Mouse (Mus musculus) liver, embryonic 15.5 days (tissue): ENCODE data around the gene Mbd3. TPM values are rescaled to one million over a fixed set of nuclear protein-coding genes. Genes with fewer than 3 reads are reported as not detected.

Experiments used
- ATAC-seq: fragments of 200-750 bp; cut with Nextera tagmentation; 2 replicates; pipeline ENCODE4 v1.8.0; 2017; ENCODE audit warnings: moderate number of reproducible peaks, mild to moderate bottlenecking, moderate library complexity; ENCODE audit not compliant: insufficient read depth
- H3K27ac ChIP-seq: fragments of 300-500 bp; sonication (generic); replicated peaks from 2 replicates; pipeline ENCODE4 v1.5.1; 2015; ENCODE audit warnings: mild to moderate bottlenecking, inconsistent platforms
- H3K27me3 ChIP-seq: fragments of 300-500 bp; sonication (generic); 2 replicates; pipeline ENCODE4 v1.6.1; 2015; ENCODE audit warnings: mild to moderate bottlenecking, inconsistent platforms
- H3K36me3 ChIP-seq: fragments of 300-500 bp; sonication (generic); replicated peaks from 2 replicates; pipeline ENCODE4 v1.6.1; 2015; ENCODE audit warnings: moderate library complexity, mild to moderate bottlenecking, inconsistent platforms
- H3K4me1 ChIP-seq: fragments of 300-500 bp; sonication (generic); replicated peaks from 2 replicates; pipeline ENCODE4 v1.6.1; 2015; ENCODE audit warnings: inconsistent platforms
- H3K4me2 ChIP-seq: fragments of 300-500 bp; sonication (generic); 2 replicates; pipeline ENCODE4 v1.6.1; 2015; ENCODE audit warnings: moderate library complexity, mild to moderate bottlenecking, inconsistent platforms
- H3K4me3 ChIP-seq: fragments of 300-500 bp; sonication (generic); replicated peaks from 2 replicates; pipeline ENCODE4 v1.5.1; 2015; ENCODE audit warnings: mild to moderate bottlenecking, inconsistent platforms
- H3K9ac ChIP-seq: fragments of 300-500 bp; sonication (generic); 2 replicates; pipeline ENCODE4 v1.6.1; 2015; ENCODE audit warnings: moderate library complexity, mild to moderate bottlenecking, inconsistent platforms
- H3K9me3 ChIP-seq: fragments of 300-500 bp; sonication (generic); replicated peaks from 2 replicates; pipeline ENCODE4 v1.6.1; 2016; ENCODE audit warnings: inconsistent platforms
- WGBS: fragments of 180-500 bp; shearing (Covaris S2); methylation state at CpG from one replicate; pipeline ENCODE4 v1.1.7; 2015; ENCODE audit warnings: mixed read lengths; ENCODE audit not compliant: insufficient replicate concordance; 5-methylcytosine and 5-hydroxymethylcytosine counted together
- polyA plus RNA-seq: library from polyadenylated mRNA; unstranded; fragments of >200 nt; fragmentation: Nextera tagmentation; extraction: Ambion mirVana; gene quantifications from 2 replicates; pipeline ENCODE4 v1.2.1, GENCODE M21; 2015

The Mbd3 gene
- polyA plus RNA-seq, 1 experiment from 2014 or later, result 63.2 TPM

GRCm38 (mm10) chr10:80384115-80384639, 15.2 kb downstream of the Mbd3 start:
- no peak for ATAC-seq
- WGBS, result 73% methylated on average over 4 of the region's 4 CpGs
- Histone ChIP-seq H3K4me1 (peaks cover 58% of the 10 kb centered on the region), H3K9ac (no peak overlapping the region), H3K4me3 (no peak overlapping the region), H3K27ac (peak overlapping the region; percentile 79; the same call in 1 of the 2 replicates), H3K36me3 (peaks cover 21% of the 10 kb centered on the region), H3K4me2 (peak overlapping the region; percentile 99), H3K9me3 (no peaks in the 10 kb centered on the region), H3K27me3 (peaks cover 19% of the 10 kb centered on the region)

- H3K9me3 ChIP-seq, result no peaks in the 10 kb centered on the region
- H3K9ac ChIP-seq, result no peak overlapping the region
- WGBS, result 65% methylated on average over 4 of the region's 4 CpGs
- H3K4me2 ChIP-seq, result no peak overlapping the region
- no peak for ATAC-seq
- no peak overlapping the region for H3K27ac ChIP-seq
- H3K36me3 ChIP-seq, result peaks cover 21% of the 10 kb centered on the region
- H3K4me3 ChIP-seq, result no peak overlapping the region
- H3K27me3 ChIP-seq, result peaks cover 19% of the 10 kb centered on the region
- peaks cover 52% of the 10 kb centered on the region for H3K4me1 ChIP-seq
Observed at GRCm38 (mm10) chr10:80383431-80383830, 15.9 kb downstream of the Mbd3 start.

- no peak for ATAC-seq
- no peak overlapping the region for H3K4me3 ChIP-seq
- H3K27ac ChIP-seq, result no peak overlapping the region
- H3K36me3 ChIP-seq, result peaks cover 21% of the 10 kb centered on the region
- 82% methylated on average over 7 of the region's 7 CpGs for WGBS
- no peak overlapping the region for H3K4me2 ChIP-seq
- H3K9ac ChIP-seq, result no peak overlapping the region
- H3K27me3 ChIP-seq, result peaks cover 19% of the 10 kb centered on the region
- H3K4me1 ChIP-seq, result peaks cover 48% of the 10 kb centered on the region
- H3K9me3 ChIP-seq, result no peaks in the 10 kb centered on the region
Observed at GRCm38 (mm10) chr10:80382641-80383365, 16.5 kb downstream of the Mbd3 start.

- no peaks in the 10 kb centered on the region for H3K9me3 ChIP-seq
- H3K9ac ChIP-seq, result no peak overlapping the region
- no peak overlapping the region for H3K4me3 ChIP-seq
- peaks cover 4% of the 10 kb centered on the region; the same call in 1 of the 2 replicates for H3K4me1 ChIP-seq
- peaks cover 7% of the 10 kb centered on the region for H3K27me3 ChIP-seq
- peaks cover 21% of the 10 kb centered on the region for H3K36me3 ChIP-seq
- 46% methylated on average over 10 of the region's 10 CpGs for WGBS
- no peak overlapping the region for H3K4me2 ChIP-seq
- no peak for ATAC-seq
- H3K27ac ChIP-seq, result no peak overlapping the region
Observed at GRCm38 (mm10) chr10:80377716-80378115, 21.6 kb downstream of the Mbd3 start.

GRCm38 (mm10) chr10:80376160-80376559, 23.2 kb downstream of the Mbd3 start:
- peak; percentile 36; the same call in 1 of the 2 replicates for ATAC-seq
- Histone ChIP-seq H3K27ac (no peak overlapping the region), H3K27me3 (peaks cover 20% of the 10 kb centered on the region), H3K9ac (no peak overlapping the region), H3K4me2 (no peak overlapping the region), H3K4me3 (no peak overlapping the region), H3K4me1 (peaks cover 10% of the 10 kb centered on the region; the same call in 1 of the 2 replicates), H3K9me3 (no peaks in the 10 kb centered on the region), H3K36me3 (peaks cover 6% of the 10 kb centered on the region; the same call in 1 of the 2 replicates)
- WGBS, result 2% methylated on average over 7 of the region's 7 CpGs

GRCm38 (mm10) chr10:80374063-80374462, 25.3 kb downstream of the Mbd3 start:
- no peak overlapping the region for H3K27ac ChIP-seq
- no peaks in the 10 kb centered on the region for H3K36me3 ChIP-seq
- peaks cover 10% of the 10 kb centered on the region; the same call in 1 of the 2 replicates for H3K4me1 ChIP-seq
- no peaks in the 10 kb centered on the region for H3K9me3 ChIP-seq
- WGBS, result 17% methylated on average over 6 of the region's 6 CpGs
- H3K9ac ChIP-seq, result no peak overlapping the region
- no peak overlapping the region for H3K4me3 ChIP-seq
- ATAC-seq, result no peak
- peaks cover 33% of the 10 kb centered on the region for H3K27me3 ChIP-seq
- H3K4me2 ChIP-seq, result no peak overlapping the region

- 75% methylated on average over 6 of the region's 6 CpGs for WGBS
- H3K9me3 ChIP-seq, result no peaks in the 10 kb centered on the region
- H3K36me3 ChIP-seq, result no peaks in the 10 kb centered on the region
- H3K4me2 ChIP-seq, result no peak overlapping the region
- H3K4me1 ChIP-seq, result peaks cover 6% of the 10 kb centered on the region; the same call in 1 of the 2 replicates
- no peak overlapping the region for H3K9ac ChIP-seq
- no peak overlapping the region for H3K4me3 ChIP-seq
- ATAC-seq, result no peak
- peaks cover 36% of the 10 kb centered on the region for H3K27me3 ChIP-seq
- no peak overlapping the region for H3K27ac ChIP-seq
Observed at GRCm38 (mm10) chr10:80372706-80373105, 26.6 kb downstream of the Mbd3 start.

- peaks cover 44% of the 10 kb centered on the region for H3K27me3 ChIP-seq
- H3K27ac ChIP-seq, result no peak overlapping the region
- no peaks in the 10 kb centered on the region for H3K9me3 ChIP-seq
- 49% methylated on average over 9 of the region's 9 CpGs for WGBS
- H3K4me3 ChIP-seq, result no peak overlapping the region
- no peak for ATAC-seq
- H3K9ac ChIP-seq, result no peak overlapping the region
- H3K4me1 ChIP-seq, result peaks cover 6% of the 10 kb centered on the region; the same call in 1 of the 2 replicates
- H3K36me3 ChIP-seq, result no peaks in the 10 kb centered on the region
- H3K4me2 ChIP-seq, result no peak overlapping the region
Observed at GRCm38 (mm10) chr10:80371983-80372382, 27.4 kb downstream of the Mbd3 start.

GRCm38 (mm10) chr10:80371411-80371966, 27.9 kb downstream of the Mbd3 start:
- Histone ChIP-seq H3K36me3 (no peaks in the 10 kb centered on the region), H3K4me2 (no peak overlapping the region), H3K9ac (no peak overlapping the region), H3K4me1 (peaks cover 6% of the 10 kb centered on the region; the same call in 1 of the 2 replicates), H3K9me3 (no peaks in the 10 kb centered on the region), H3K27me3 (peaks cover 48% of the 10 kb centered on the region), H3K27ac (no peak overlapping the region), H3K4me3 (no peak overlapping the region)
- no peak for ATAC-seq
- 7% methylated on average over 12 of the region's 12 CpGs for WGBS

GRCm38 (mm10) chr10:80369995-80370747, 29.2 kb downstream of the Mbd3 start:
- Histone ChIP-seq H3K4me3 (no peak overlapping the region), H3K27ac (no peak overlapping the region), H3K4me1 (peaks cover 6% of the 10 kb centered on the region; the same call in 1 of the 2 replicates), H3K36me3 (no peaks in the 10 kb centered on the region), H3K9me3 (no peaks in the 10 kb centered on the region), H3K9ac (no peak overlapping the region), H3K4me2 (no peak overlapping the region), H3K27me3 (peaks cover 61% of the 10 kb centered on the region)
- ATAC-seq, result no peak
- 70% methylated on average over 21 of the region's 21 CpGs for WGBS

- no peak overlapping the region for H3K4me2 ChIP-seq
- no peaks in the 10 kb centered on the region for H3K36me3 ChIP-seq
- no peak overlapping the region for H3K27ac ChIP-seq
- H3K4me1 ChIP-seq, result peaks cover 6% of the 10 kb centered on the region; the same call in 1 of the 2 replicates
- no peaks in the 10 kb centered on the region for H3K9me3 ChIP-seq
- 79% methylated on average over 6 of the region's 6 CpGs for WGBS
- H3K4me3 ChIP-seq, result no peak overlapping the region
- H3K9ac ChIP-seq, result no peak overlapping the region
- no peak for ATAC-seq
- peaks cover 78% of the 10 kb centered on the region for H3K27me3 ChIP-seq
Observed at GRCm38 (mm10) chr10:80368392-80368791, 31.0 kb downstream of the Mbd3 start.
